8 mouse cellular contexts compared by ENCODE assay signal in genomic region chrX:7854578-7854977, GRCm38 (mm10). TPM values are rescaled to one million over a fixed set of nuclear protein-coding genes. Genes with fewer than 3 reads are reported as not detected.
DNase-seq lines count a peak whose midpoint lies in the region; ATAC-seq lines count a peak whose summit lies in the region.

No protein-coding gene starts in this region.

- peak; percentile 33 for DNase-seq in embryo, embryonic 10 days (ENCODE audit: low spot score)
- no peak for DNase-seq in embryo, embryonic 9.5 days (ENCODE audit: extremely low spot score)
- DNase-seq in layer of hippocampus, postnatal 10 days (ENCODE audit: low spot score in 2 of 2), result peak; percentile 28 to 53
- DNase-seq in layer of hippocampus, adult 9-10 months (ENCODE audit: low spot score), result no peak
- peak; percentile 62 for DNase-seq in MN1 (ENCODE audit: low spot score)
- no peak for DNase-seq in ovary, adult 18-20 months (ENCODE audit: low spot score)

- ATAC-seq in granulocyte monocyte progenitor cell, adult 5-6 weeks (replicated peaks; ENCODE audit: poor library complexity, severe bottlenecking), result peak; percentile 80
- ATAC-seq in megakaryocyte-erythroid progenitor cell, adult 5-6 weeks (replicated peaks; ENCODE audit: low FRiP score, low TSS enrichment, poor library complexity, severe bottlenecking), result peak; percentile 75; the same call in 1 of the 2 replicates

RNA-seq across cellular contexts. Expression of gene Otud5, which starts 13.4 kb away (rescaled TPM):
- 10 to 100 TPM; 67.3 to 67.8 TPM for total RNA-seq in layer of hippocampus, postnatal 10 days (2021)
- 44.0 and 47.5 TPM in 2 replicates for total RNA-seq in granulocyte monocyte progenitor cell, adult 5-6 weeks (2014; fragmentation: Nextera tagmentation)
- 56.4 and 57.4 TPM in 2 replicates for total RNA-seq in granulocyte monocyte progenitor cell, adult 5-6 weeks (2017)
- total RNA-seq in megakaryocyte-erythroid progenitor cell, adult 5-6 weeks (2014; fragmentation: Nextera tagmentation), result 59.5 and 83.5 TPM in 2 replicates
- 50.0 and 64.6 TPM in 2 replicates for total RNA-seq in megakaryocyte-erythroid progenitor cell, adult 5-6 weeks (2017)

RNA-seq across cellular contexts. Expression of gene Pim2, which starts 23.5 kb away (rescaled TPM):
- 10 to 100 TPM; 39.1 to 39.9 TPM for total RNA-seq in layer of hippocampus, postnatal 10 days (2021)
- total RNA-seq in granulocyte monocyte progenitor cell, adult 5-6 weeks (2014; fragmentation: Nextera tagmentation), result 6.3 and 7.1 TPM in 2 replicates
- total RNA-seq in granulocyte monocyte progenitor cell, adult 5-6 weeks (2017), result 0.78 and 1.5 TPM in 2 replicates
- 11.4 and 16.2 TPM in 2 replicates for total RNA-seq in megakaryocyte-erythroid progenitor cell, adult 5-6 weeks (2014; fragmentation: Nextera tagmentation)
- 2.1 and 2.2 TPM in 2 replicates for total RNA-seq in megakaryocyte-erythroid progenitor cell, adult 5-6 weeks (2017)

RNA-seq across cellular contexts. Expression of gene Slc35a2, which starts 29.2 kb away (rescaled TPM):
- 10 to 100 TPM; 46.7 to 47.4 TPM for total RNA-seq in layer of hippocampus, postnatal 10 days (2021)
- total RNA-seq in granulocyte monocyte progenitor cell, adult 5-6 weeks (2014; fragmentation: Nextera tagmentation), result 18.7 and 35.6 TPM in 2 replicates
- total RNA-seq in granulocyte monocyte progenitor cell, adult 5-6 weeks (2017), result 14.6 and 19.6 TPM in 2 replicates
- 13.2 and 19.3 TPM in 2 replicates for total RNA-seq in megakaryocyte-erythroid progenitor cell, adult 5-6 weeks (2014; fragmentation: Nextera tagmentation)
- 9.8 and 16.1 TPM in 2 replicates for total RNA-seq in megakaryocyte-erythroid progenitor cell, adult 5-6 weeks (2017)

RNA-seq across cellular contexts. Expression of gene Kcnd1, which starts 32.5 kb away (rescaled TPM):
- 10 to 100 TPM; 11.8 to 12.0 TPM for total RNA-seq in layer of hippocampus, postnatal 10 days (2021)
- total RNA-seq in granulocyte monocyte progenitor cell, adult 5-6 weeks (2014; fragmentation: Nextera tagmentation), result 0.32 and 2.5 TPM in 2 replicates
- 0.31 TPM in 1 of 2 replicates, not detected in the other for total RNA-seq in granulocyte monocyte progenitor cell, adult 5-6 weeks (2017)
- 0.55 and 2.2 TPM in 2 replicates for total RNA-seq in megakaryocyte-erythroid progenitor cell, adult 5-6 weeks (2014; fragmentation: Nextera tagmentation)
- total RNA-seq in megakaryocyte-erythroid progenitor cell, adult 5-6 weeks (2017), result 1.9 and 2.2 TPM in 2 replicates

RNA-seq across cellular contexts. Expression of gene Pqbp1, which starts 44.5 kb away (rescaled TPM):
- 10 to 100 TPM; 79.4 to 87.7 TPM for total RNA-seq in layer of hippocampus, postnatal 10 days (2021)
- 53.9 and 80.4 TPM in 2 replicates for total RNA-seq in granulocyte monocyte progenitor cell, adult 5-6 weeks (2014; fragmentation: Nextera tagmentation)
- 130 and 144 TPM in 2 replicates for total RNA-seq in granulocyte monocyte progenitor cell, adult 5-6 weeks (2017)
- 46.8 and 81.9 TPM in 2 replicates for total RNA-seq in megakaryocyte-erythroid progenitor cell, adult 5-6 weeks (2014; fragmentation: Nextera tagmentation)
- total RNA-seq in megakaryocyte-erythroid progenitor cell, adult 5-6 weeks (2017), result 176 and 188 TPM in 2 replicates

Comparison
In these comparisons a context has a peak if more than half of its experiments do, and no peak if none do; other contexts are left out.
1. DNase-seq: peak in embryo, embryonic 10 days (single experiment), layer of hippocampus, postnatal 10 days (2 of 2) and MN1 (single experiment); none in embryo, embryonic 9.5 days (single experiment), layer of hippocampus, adult 9-10 months (single experiment) and ovary, adult 18-20 months (single experiment).